Mouse (Mus musculus) hindbrain, embryonic 15.5 days (tissue): ENCODE measurements at regions not wholly inside any gene's neighbourhood (a gene's known extent, or its start where the extent isn't known, plus 50 kb on each side); places are given as distances from the start of the nearest gene placed in this dataset.

Experiments used
- ATAC-seq: fragments of 200-750 bp; cut with Nextera tagmentation; 2 replicates; pipeline ENCODE4 v1.8.0; 2017; ENCODE audit warnings: low read depth, moderate number of reproducible peaks, moderate TSS enrichment; ENCODE audit not compliant: low FRiP score
- H3K27ac ChIP-seq: fragments of 300-500 bp; sonication (generic); replicated peaks from 2 replicates; pipeline ENCODE4 v1.5.1; 2015; ENCODE audit warnings: mild to moderate bottlenecking, inconsistent platforms
- H3K27me3 ChIP-seq: fragments of 300-500 bp; sonication (generic); 2 replicates; pipeline ENCODE4 v1.6.1; 2015; ENCODE audit warnings: control low read depth, inconsistent platforms
- H3K36me3 ChIP-seq: fragments of 300-500 bp; sonication (generic); 2 replicates; pipeline ENCODE4 v1.6.1; 2015; ENCODE audit warnings: control low read depth, inconsistent platforms
- H3K4me1 ChIP-seq: fragments of 300-500 bp; sonication (generic); replicated peaks from 2 replicates; pipeline ENCODE4 v1.6.1; 2015; ENCODE audit warnings: control low read depth, inconsistent platforms
- H3K4me2 ChIP-seq: fragments of 300-500 bp; sonication (generic); 2 replicates; pipeline ENCODE4 v1.6.1; 2015; ENCODE audit warnings: moderate library complexity, mild to moderate bottlenecking, inconsistent platforms
- H3K4me3 ChIP-seq: fragments of 300-500 bp; sonication (generic); 2 replicates; pipeline ENCODE4 v1.5.1; 2015; ENCODE audit warnings: mild to moderate bottlenecking, inconsistent platforms
- H3K9ac ChIP-seq: fragments of 300-500 bp; sonication (generic); 2 replicates; pipeline ENCODE4 v1.6.1; 2015; ENCODE audit warnings: inconsistent platforms
- H3K9me3 ChIP-seq: fragments of 300-500 bp; sonication (generic); 2 replicates; pipeline ENCODE4 v1.6.1; 2016; ENCODE audit warnings: control low read depth, inconsistent platforms
- WGBS: fragments of 180-500 bp; shearing (Covaris S2); methylation state at CpG from one replicate; pipeline ENCODE4 v1.1.7; 2015; 5-methylcytosine and 5-hydroxymethylcytosine counted together

DNA sequence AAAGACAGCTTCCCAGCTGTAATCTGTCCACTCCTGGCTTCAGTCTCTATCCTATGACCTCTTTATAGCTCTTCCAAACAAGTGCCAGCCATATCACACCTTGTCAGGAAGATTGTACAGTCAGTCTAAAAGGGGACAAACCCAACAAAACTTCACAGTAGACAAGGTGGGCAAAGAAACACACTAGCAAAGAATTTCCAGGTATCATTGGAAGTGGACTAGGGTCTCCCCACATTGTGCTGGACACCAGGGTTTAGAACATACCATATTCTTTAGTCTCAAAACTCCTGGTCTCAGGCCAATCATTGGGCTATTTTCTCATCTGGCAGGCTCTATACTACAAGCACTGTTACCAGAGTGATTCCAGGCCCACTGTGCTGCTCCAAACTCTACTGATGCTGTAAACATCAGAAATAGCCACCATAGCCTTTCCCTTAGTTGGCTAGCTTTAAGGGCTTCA lies 341.3 kb downstream of the 1700129C05Rik start:
- H3K9ac ChIP-seq: no peak overlapping the region
- H3K27ac ChIP-seq: no peak overlapping the region
- no peaks in the 10 kb centered on the region for H3K9me3 ChIP-seq
- no peak overlapping the region for H3K4me3 ChIP-seq
- H3K27me3 ChIP-seq: no peaks in the 10 kb centered on the region
- no peak overlapping the region for H3K4me2 ChIP-seq
- no peak for ATAC-seq
- H3K36me3 ChIP-seq: no peaks in the 10 kb centered on the region
- no peaks in the 10 kb centered on the region for H3K4me1 ChIP-seq

- Histone ChIP-seq H3K4me3 (no peak overlapping the region), H3K9me3 (no peaks in the 10 kb centered on the region), H3K27ac (no peak overlapping the region), H3K9ac (no peak overlapping the region), H3K27me3 (no peaks in the 10 kb centered on the region), H3K36me3 (no peaks in the 10 kb centered on the region), H3K4me2 (no peak overlapping the region), H3K4me1 (no peaks in the 10 kb centered on the region)
- 81% methylated on average over 10 of the region's 10 CpGs for WGBS
- ATAC-seq: no peak
Observed at GRCm38 (mm10) chr14:58788190-58788945, 354.3 kb downstream of the 1700129C05Rik start.

GRCm38 (mm10) chr14:58787618-58788017 lies 355.1 kb downstream of the 1700129C05Rik start:
- Histone ChIP-seq H3K36me3 (no peaks in the 10 kb centered on the region), H3K4me2 (no peak overlapping the region), H3K27ac (no peak overlapping the region), H3K9ac (no peak overlapping the region), H3K4me1 (no peaks in the 10 kb centered on the region), H3K9me3 (no peaks in the 10 kb centered on the region), H3K27me3 (no peaks in the 10 kb centered on the region), H3K4me3 (no peak overlapping the region)
- ATAC-seq: no peak
- 71% methylated on average over 2 of the region's 2 CpGs for WGBS

DNA sequence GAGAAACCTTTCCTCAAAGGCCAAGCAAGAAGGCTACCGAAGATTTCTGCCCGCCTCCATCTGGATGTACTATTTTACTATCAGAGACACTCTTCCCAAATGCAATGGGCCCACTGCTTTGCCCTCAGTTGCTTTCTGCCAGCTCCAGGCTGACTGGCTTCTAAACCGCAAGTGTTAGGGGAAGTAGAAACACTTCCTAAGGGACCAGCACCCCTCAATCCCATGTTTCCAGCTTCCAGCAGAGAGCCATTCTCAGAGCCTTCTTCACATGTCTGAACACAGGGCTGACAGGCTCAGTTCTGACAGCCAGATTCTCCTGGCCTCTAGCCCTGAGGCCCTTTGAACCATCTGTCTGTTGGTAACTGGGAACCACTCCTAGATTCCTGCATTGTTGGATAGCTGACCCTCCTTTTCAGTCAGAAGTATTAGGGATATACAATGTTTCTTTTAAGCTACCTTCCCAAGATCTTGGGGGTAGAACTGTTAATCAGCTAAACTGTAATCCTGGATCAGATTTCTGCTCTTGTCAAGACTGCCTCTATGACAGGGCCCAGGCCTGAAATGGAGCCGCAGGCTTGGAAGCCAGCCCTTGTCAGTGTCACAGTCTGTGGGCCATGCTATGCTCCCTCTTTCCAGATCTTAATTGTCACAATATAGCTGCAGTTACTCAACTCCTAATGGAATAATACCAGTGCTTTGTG lies 355.8 kb downstream of the 1700129C05Rik start:
- 84% methylated on average over 4 of the region's 4 CpGs for WGBS
- Histone ChIP-seq H3K9ac (no peak overlapping the region), H3K27ac (no peak overlapping the region), H3K27me3 (no peaks in the 10 kb centered on the region), H3K4me3 (no peak overlapping the region), H3K9me3 (no peaks in the 10 kb centered on the region), H3K4me1 (no peaks in the 10 kb centered on the region), H3K36me3 (no peaks in the 10 kb centered on the region), H3K4me2 (no peak overlapping the region)
- ATAC-seq: no peak

GRCm38 (mm10) chr14:58783201-58783600 lies 359.5 kb downstream of the 1700129C05Rik start:
- Histone ChIP-seq H3K27me3 (no peaks in the 10 kb centered on the region), H3K4me1 (no peaks in the 10 kb centered on the region; the same call in 1 of the 2 replicates), H3K27ac (no peak overlapping the region), H3K36me3 (no peaks in the 10 kb centered on the region), H3K4me3 (no peak overlapping the region), H3K9ac (no peak overlapping the region), H3K4me2 (no peak overlapping the region), H3K9me3 (no peaks in the 10 kb centered on the region)
- WGBS: 61% methylated on average over 1 of the region's 1 CpGs
- ATAC-seq: no peak

DNA sequence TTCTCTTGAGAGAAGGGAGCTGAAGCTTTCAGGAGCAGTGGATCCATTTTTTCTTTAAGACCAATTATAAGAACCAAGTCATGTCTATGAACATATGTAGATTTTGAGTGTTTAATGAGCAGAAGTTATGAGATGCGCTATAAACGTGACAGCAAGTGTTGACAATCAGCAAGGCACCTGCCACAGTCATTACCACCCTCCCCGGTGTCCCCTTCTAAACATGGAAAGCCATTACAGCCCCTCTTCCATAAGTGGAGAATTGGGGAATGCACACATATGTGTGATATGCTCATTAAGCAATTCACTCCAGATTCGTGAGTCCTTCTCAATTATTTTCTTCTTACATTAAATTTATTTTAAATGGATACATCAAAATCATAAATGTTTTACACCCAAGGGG lies 362.4 kb downstream of the 1700129C05Rik start:
- no peaks in the 10 kb centered on the region for H3K9me3 ChIP-seq
- H3K27ac ChIP-seq: no peak overlapping the region
- H3K4me2 ChIP-seq: no peak overlapping the region
- ATAC-seq: no peak
- WGBS: 59% methylated on average over 4 of the region's 4 CpGs
- H3K4me1 ChIP-seq: no peaks in the 10 kb centered on the region; the same call in 1 of the 2 replicates
- no peak overlapping the region for H3K4me3 ChIP-seq
- no peaks in the 10 kb centered on the region for H3K36me3 ChIP-seq
- no peaks in the 10 kb centered on the region for H3K27me3 ChIP-seq
- H3K9ac ChIP-seq: no peak overlapping the region

GRCm38 (mm10) chr14:58778675-58779074 lies 364.0 kb downstream of the 1700129C05Rik start:
- WGBS: 38% methylated on average over 4 of the region's 4 CpGs
- Histone ChIP-seq H3K4me3 (no peak overlapping the region), H3K4me2 (no peak overlapping the region), H3K36me3 (no peaks in the 10 kb centered on the region), H3K9me3 (no peaks in the 10 kb centered on the region), H3K4me1 (no peaks in the 10 kb centered on the region; the same call in 1 of the 2 replicates), H3K9ac (no peak overlapping the region), H3K27me3 (no peaks in the 10 kb centered on the region), H3K27ac (no peak overlapping the region)
- peak; percentile 91 for ATAC-seq

DNA sequence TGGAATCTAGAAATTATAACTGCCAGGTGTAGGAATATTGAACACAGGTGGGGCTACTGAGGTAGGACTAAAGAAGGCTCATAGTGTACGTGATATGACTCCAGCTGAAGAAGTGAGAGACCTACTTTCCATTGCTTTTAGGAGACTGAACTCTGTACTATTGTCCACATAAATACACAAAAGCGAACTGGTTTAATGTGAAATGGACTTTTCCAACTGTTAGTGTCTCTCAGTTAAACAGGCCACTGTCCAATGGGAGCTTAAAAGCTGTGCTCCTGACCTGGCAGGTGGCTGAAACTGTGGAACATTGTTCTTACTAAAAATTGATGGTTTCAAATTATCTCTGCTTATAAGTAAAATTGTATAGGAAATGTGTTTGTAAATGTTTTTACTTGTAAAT lies 381.4 kb downstream of the 1700129C05Rik start:
- no peak overlapping the region for H3K27ac ChIP-seq
- H3K4me3 ChIP-seq: no peak overlapping the region
- no peak overlapping the region for H3K9ac ChIP-seq
- no peaks in the 10 kb centered on the region for H3K4me1 ChIP-seq
- no peaks in the 10 kb centered on the region for H3K9me3 ChIP-seq
- WGBS: 86% methylated on average over 2 of the region's 2 CpGs
- H3K4me2 ChIP-seq: no peak overlapping the region
- no peaks in the 10 kb centered on the region for H3K27me3 ChIP-seq
- H3K36me3 ChIP-seq: no peaks in the 10 kb centered on the region
- ATAC-seq: no peak

- H3K4me1 ChIP-seq: no peaks in the 10 kb centered on the region
- H3K36me3 ChIP-seq: no peaks in the 10 kb centered on the region
- no peaks in the 10 kb centered on the region for H3K27me3 ChIP-seq
- no peak overlapping the region for H3K4me3 ChIP-seq
- H3K4me2 ChIP-seq: no peak overlapping the region
- no peak for ATAC-seq
- H3K9me3 ChIP-seq: no peaks in the 10 kb centered on the region
- H3K27ac ChIP-seq: no peak overlapping the region
- WGBS: 84% methylated on average over 4 of the region's 4 CpGs
- H3K9ac ChIP-seq: no peak overlapping the region
Observed at GRCm38 (mm10) chr14:58759759-58760158, 382.9 kb downstream of the 1700129C05Rik start.

DNA sequence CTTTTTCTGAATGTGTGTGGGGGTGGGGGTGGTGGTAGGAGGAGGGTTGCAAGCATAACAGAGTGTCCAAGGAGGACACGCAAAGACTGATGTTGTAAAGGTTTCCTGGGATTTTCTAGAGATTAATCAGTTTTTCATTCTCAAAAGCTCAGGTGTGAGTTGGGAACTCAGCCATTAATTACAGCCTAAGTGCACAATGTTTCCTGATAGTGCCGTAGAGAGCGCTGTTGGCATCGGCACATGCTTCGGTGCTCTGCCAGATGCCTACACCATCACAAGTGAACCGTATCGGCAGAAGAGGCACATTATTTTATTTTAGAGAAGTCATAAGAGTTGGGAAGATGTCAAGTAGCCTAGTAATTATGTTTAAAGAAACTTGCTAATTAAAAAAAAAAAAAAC lies 388.9 kb downstream of the 1700129C05Rik start:
- no peak overlapping the region for H3K4me2 ChIP-seq
- H3K4me3 ChIP-seq: no peak overlapping the region
- H3K9me3 ChIP-seq: no peaks in the 10 kb centered on the region
- no peak overlapping the region for H3K27ac ChIP-seq
- no peaks in the 10 kb centered on the region for H3K4me1 ChIP-seq
- 76% methylated on average over 7 of the region's 7 CpGs for WGBS
- no peaks in the 10 kb centered on the region for H3K27me3 ChIP-seq
- H3K36me3 ChIP-seq: no peaks in the 10 kb centered on the region
- ATAC-seq: no peak
- H3K9ac ChIP-seq: no peak overlapping the region

DNA sequence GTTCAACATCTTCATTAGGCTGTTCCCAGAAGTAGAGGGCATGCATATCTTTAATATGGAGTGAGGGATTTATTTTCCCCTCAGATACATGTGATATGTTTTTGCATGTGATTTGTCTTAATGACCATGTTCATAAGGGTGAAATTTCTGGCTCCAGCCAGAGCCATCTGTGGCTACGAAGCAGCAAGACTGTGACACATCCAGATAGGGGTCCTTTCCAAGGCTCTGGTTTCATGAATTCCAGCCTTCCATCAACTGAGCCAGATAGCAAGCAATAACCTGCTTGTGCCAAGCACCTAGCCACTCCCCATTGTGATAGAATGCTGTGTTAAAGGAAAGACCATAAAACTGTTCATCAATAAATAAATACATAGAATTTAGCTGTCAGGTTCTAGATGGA lies 389.6 kb downstream of the 1700129C05Rik start:
- H3K9me3 ChIP-seq: no peaks in the 10 kb centered on the region
- no peak for ATAC-seq
- H3K4me2 ChIP-seq: no peak overlapping the region
- no peak overlapping the region for H3K27ac ChIP-seq
- H3K27me3 ChIP-seq: no peaks in the 10 kb centered on the region
- no peak overlapping the region for H3K9ac ChIP-seq
- no peaks in the 10 kb centered on the region for H3K4me1 ChIP-seq
- H3K4me3 ChIP-seq: no peak overlapping the region
- WGBS: 79% methylated on average over 1 of the region's 1 CpGs
- no peaks in the 10 kb centered on the region for H3K36me3 ChIP-seq

- no peaks in the 10 kb centered on the region for H3K4me1 ChIP-seq
- no peaks in the 10 kb centered on the region for H3K27me3 ChIP-seq
- no peak for ATAC-seq
- H3K9me3 ChIP-seq: no peaks in the 10 kb centered on the region
- H3K36me3 ChIP-seq: no peaks in the 10 kb centered on the region
- no peak overlapping the region for H3K4me2 ChIP-seq
- no peak overlapping the region for H3K27ac ChIP-seq
- H3K9ac ChIP-seq: no peak overlapping the region
- no peak overlapping the region for H3K4me3 ChIP-seq
- 86% methylated on average over 1 of the region's 1 CpGs for whole genome bisulfite sequencing
Observed at GRCm38 (mm10) chr14:58726418-58726817, 416.3 kb downstream of the 1700129C05Rik start.
